Mouse (Mus musculus) heart, adult 2 months (tissue): ENCODE data around the gene Smpd3.

Source experiments
- CTCF ChIP-seq: fragments of 200-600 bp; IDR thresholded peaks from 2 replicates; pipeline ENCODE4 v1.8.1; 2022; ENCODE audit warnings: antibody characterized with exemption, mild to moderate bottlenecking, moderate library complexity
- EP300 ChIP-seq: fragments of 200-500 bp; IDR thresholded peaks from 2 replicates; pipeline ENCODE4 v1.6.1; 2011; ENCODE audit warnings: low read depth, low read length, control low read depth; ENCODE audit not compliant: insufficient read depth
- POLR2A ChIP-seq: fragments of 200-500 bp; IDR thresholded peaks from 2 replicates; pipeline ENCODE4 v1.6.1; 2011; ENCODE audit warnings: mild to moderate bottlenecking, low read depth, low read length, control low read depth; ENCODE audit not compliant: insufficient read depth

DNA sequence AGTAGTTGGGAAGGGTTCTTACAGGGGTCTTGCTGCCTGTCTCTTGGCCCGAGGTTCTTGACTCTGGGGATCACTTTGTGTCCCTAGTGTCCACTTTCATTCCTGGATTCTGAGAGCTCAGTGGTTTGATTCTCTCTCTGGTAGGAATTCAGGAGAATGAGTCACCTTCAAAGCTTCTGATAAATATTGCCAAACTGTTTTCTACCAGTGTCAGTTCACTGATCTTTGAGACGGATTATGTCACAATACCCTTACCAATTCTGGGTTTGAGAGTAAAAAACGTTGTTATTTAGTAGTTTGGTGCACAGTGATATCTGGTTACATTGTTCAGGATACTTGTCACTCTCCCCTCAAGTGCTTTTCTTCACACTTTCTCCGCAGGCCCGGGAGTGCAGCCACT is 57.6 kb downstream of the Smpd3 start:
- TF ChIP-seq CTCF (no peak), EP300 (no peak), POLR2A (no peak)
